Mouse (Mus musculus): ENCODE results near the gene Krtap9-3.

Gene Krtap9-3

DNA sequence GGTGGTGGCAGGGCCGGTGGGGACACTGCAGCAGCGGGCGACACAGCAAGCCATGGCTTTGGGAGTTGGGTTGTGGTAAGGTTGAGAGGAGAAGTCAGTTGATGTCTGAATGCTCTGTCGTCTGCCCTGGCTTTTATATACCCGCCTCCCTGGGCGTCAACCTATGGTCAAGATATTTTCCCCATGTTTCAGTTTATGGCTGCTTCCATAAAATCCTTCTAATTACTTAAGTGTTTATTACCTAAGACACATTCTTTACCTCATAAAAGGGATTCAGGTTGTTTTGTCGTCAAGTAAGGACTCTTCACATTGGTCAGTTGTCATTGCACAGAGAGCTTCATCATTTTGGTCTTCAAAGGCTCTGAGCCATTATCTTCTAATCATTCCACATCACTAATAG, 31.4 kb downstream of the Krtap9-3 start, which contains the start of gene Krtap3-1:
Gene Krtap3-1, minus strand, starts transcription at position 101 of the 400 bp plus-strand sequence.
- in situ Hi-C loops (cut with MboI, MseI) = no loop called here

- in situ Hi-C loops (cut with MboI, MseI) = no loop called here
Observed at GRCm38 (mm10) chr11:99562580-99562979, 35.3 kb downstream of the Krtap9-3 start.

- in situ Hi-C loops (cut with MboI, MseI) = no loop called here
Observed at GRCm38 (mm10) chr11:99559366-99559765, 38.5 kb downstream of the Krtap9-3 start, which contains the start of gene Gm11939. TSS of gene Gm11939 (minus strand) at chr11:99559466.

GRCm38 (mm10) chr11:99557976-99558745, 39.7 kb downstream of the Krtap9-3 start:
- in situ Hi-C loops (cut with MboI, MseI) = no loop called here

DNA sequence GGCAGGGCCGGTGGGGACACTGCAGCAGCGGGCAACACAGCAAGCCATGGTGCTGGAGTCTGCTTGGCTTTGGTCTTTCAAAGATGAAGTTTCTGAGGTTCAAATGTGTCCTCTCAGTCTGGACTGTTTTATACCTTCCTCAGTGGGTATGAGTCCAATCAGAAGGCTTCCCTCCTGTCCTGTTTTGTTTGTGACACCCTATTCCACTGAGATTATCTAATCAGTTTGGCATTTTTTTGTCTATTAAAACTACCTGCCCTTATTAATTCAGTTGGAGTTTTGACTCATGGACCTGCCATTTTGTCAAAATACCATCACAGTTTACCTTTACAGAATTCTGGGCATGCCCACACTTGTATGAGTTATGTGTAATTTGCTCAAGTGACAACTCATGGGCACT, 41.2 kb downstream of the Krtap9-3 start, which contains the start of gene Krtap3-2:
Gene Krtap3-2, minus strand, starts transcription at position 101 of the 400 bp plus-strand sequence.
- in situ Hi-C loops (cut with MboI, MseI) = no loop called here

GRCm38 (mm10) chr11:99556195-99556594, 41.7 kb downstream of the Krtap9-3 start:
- in situ Hi-C loops (cut with MboI, MseI) = no loop called here

- in situ Hi-C loops (cut with MboI, MseI) = no loop called here
Observed at GRCm38 (mm10) chr11:99550765-99551164, 47.1 kb downstream of the Krtap9-3 start, which contains the start of gene Krtap3-3. TSS of gene Krtap3-3 (minus strand) at chr11:99550865.

- in situ Hi-C loops (cut with MboI, MseI) = no loop called here
Observed at GRCm38 (mm10) chr11:99547892-99548291, 50.0 kb downstream of the Krtap9-3 start.

Measured in T-helper 17 cell (primary cell).